Mouse (Mus musculus): ENCODE results near the gene Tom1l2.

- no peak for TF ChIP-seq CHD2 (IDR thresholded peaks at IDR 0.05; ENCODE audit: low read length)
- TF ChIP-seq MXI1 (IDR thresholded peaks at IDR 0.05; ENCODE audit: low read depth, low read length), result no peak
- TF ChIP-seq EP300 (IDR thresholded peaks at IDR 0.05; ENCODE audit: low read length), result no peak
Observed at GRCm38 (mm10) chr11:60202710-60203638, 149.7 kb downstream of the Tom1l2 start.
